Mouse (Mus musculus): Measurements from ENCODE around the gene Blnk.

- no peak for TF ChIP-seq CTCF (IDR thresholded peaks at IDR 0.05; ENCODE audit: low read depth)
- no peak for TF ChIP-seq EP300 (optimal IDR thresholded peaks at IDR 0.05)
These were observed 99.0 kb downstream of the Blnk start for GRCm38 (mm10) chr19:40895393-40895703.
